Mouse (Mus musculus) stomach, postnatal 0 days (tissue): ENCODE data around the gene Paqr9. TPM values are rescaled to one million over a fixed set of nuclear protein-coding genes. Genes with fewer than 3 reads are reported as not detected.

ENCODE experiments used
- ATAC-seq: fragments of 200-750 bp; cut with Nextera tagmentation; 2 replicates; pipeline ENCODE4 v1.8.0; 2017; ENCODE audit not compliant: low FRiP score, low TSS enrichment
- DNase-seq: peaks from one replicate; pipeline ENCODE4 v3.0.0-alpha.2; 2016; ENCODE audit warnings: low spot score
- H3K27ac ChIP-seq: fragments of 300-500 bp; sonication (generic); replicated peaks from 2 replicates; pipeline ENCODE4 v1.5.1; 2014; ENCODE audit warnings: mild to moderate bottlenecking, control low read depth
- H3K27me3 ChIP-seq: fragments of 300-500 bp; sonication (generic); 2 replicates; pipeline ENCODE4 v1.6.1; 2014; ENCODE audit warnings: low read length; ENCODE audit not compliant: control insufficient read depth, insufficient read depth
- H3K36me3 ChIP-seq: fragments of 300-500 bp; sonication (generic); 2 replicates; pipeline ENCODE4 v1.6.1; 2014; ENCODE audit warnings: low read length, mixed read lengths; ENCODE audit not compliant: control insufficient read depth, insufficient read depth
- H3K4me1 ChIP-seq: fragments of 300-500 bp; sonication (generic); replicated peaks from 2 replicates; pipeline ENCODE4 v1.6.1; 2014; ENCODE audit warnings: antibody characterized with exemption; ENCODE audit not compliant: control insufficient read depth, insufficient read depth
- H3K4me2 ChIP-seq: fragments of 300-500 bp; sonication (generic); replicated peaks from 2 replicates; pipeline ENCODE4 v1.6.1; 2014; ENCODE audit warnings: low read depth, mild to moderate bottlenecking, control low read depth, moderate library complexity
- H3K4me3 ChIP-seq: fragments of 300-500 bp; sonication (generic); 2 replicates; pipeline ENCODE4 v1.5.1; 2014; ENCODE audit warnings: low read depth, low read length, control low read depth
- H3K9ac ChIP-seq: fragments of 300-500 bp; sonication (generic); 2 replicates; pipeline ENCODE4 v1.6.1; 2014; ENCODE audit warnings: mild to moderate bottlenecking, low read length, control low read depth, mixed read lengths
- H3K9me3 ChIP-seq: fragments of 300-500 bp; sonication (generic); 2 replicates; pipeline ENCODE4 v1.6.1; 2016; ENCODE audit warnings: low read length; ENCODE audit not compliant: control insufficient read depth
- CTCF ChIP-seq: IDR thresholded peaks from 2 replicates; pipeline ENCODE4 v1.5.1; 2016; ENCODE audit warnings: antibody characterized with exemption, low read depth, mild to moderate bottlenecking, moderate library complexity
- EP300 ChIP-seq: optimal IDR thresholded peaks from 2 replicates; pipeline ENCODE3; 2016; ENCODE audit warnings: antibody characterized with exemption
- WGBS: fragments of 180-500 bp; shearing (Covaris S2); extraction: QIAGEN DNeasy Blood & Tissue Kit; methylation state at CpG from one replicate; pipeline ENCODE4 v1.1.7; 2014; 5-methylcytosine and 5-hydroxymethylcytosine counted together
- polyA plus RNA-seq: library from polyadenylated mRNA; unstranded; fragments of >200 nt; fragmentation: Nextera tagmentation; extraction: Ambion mirVana; gene quantifications from 2 replicates; pipeline ENCODE4 v1.2.1, GENCODE M21; 2015

Paqr9 gene
- polyA plus RNA-seq, 1 experiment from 2014 or later: 0.11 TPM

- Histone ChIP-seq H3K27me3 (no peaks in the 10 kb centered on the region), H3K9me3 (no peaks in the 10 kb centered on the region), H3K4me3 (no peak overlapping the region), H3K9ac (no peak overlapping the region), H3K27ac (no peak overlapping the region), H3K4me2 (no peak overlapping the region), H3K36me3 (no peaks in the 10 kb centered on the region), H3K4me1 (no peaks in the 10 kb centered on the region)
- no peak; the same call in 1 of the 2 replicates for ATAC-seq
- 69% methylated on average over 5 of the region's 5 CpGs for WGBS
- no peak for DNase-seq
- TF ChIP-seq CTCF (no peak), EP300 (no peak)
These were observed 38.9 kb upstream of the Paqr9 start for GRCm38 (mm10) chr9:95520563-95520962.

- Histone ChIP-seq H3K27ac (no peak overlapping the region), H3K4me2 (no peak overlapping the region), H3K9me3 (no peaks in the 10 kb centered on the region), H3K27me3 (no peaks in the 10 kb centered on the region), H3K36me3 (no peaks in the 10 kb centered on the region), H3K4me1 (no peaks in the 10 kb centered on the region), H3K4me3 (no peak overlapping the region), H3K9ac (no peak overlapping the region)
- TF ChIP-seq CTCF (no peak), EP300 (no peak)
- ATAC-seq (no peak), DNase-seq (no peak)
- WGBS: 85% methylated on average over 8 of the region's 8 CpGs
These were observed 38.4 kb upstream of the Paqr9 start for GRCm38 (mm10) chr9:95521031-95521430.

- Histone ChIP-seq H3K9me3 (no peaks in the 10 kb centered on the region), H3K36me3 (no peaks in the 10 kb centered on the region), H3K4me2 (no peak overlapping the region), H3K4me3 (no peak overlapping the region), H3K9ac (no peak overlapping the region), H3K27me3 (no peaks in the 10 kb centered on the region), H3K27ac (no peak overlapping the region), H3K4me1 (no peaks in the 10 kb centered on the region)
- 47% methylated on average over 10 of the region's 10 CpGs for WGBS
- TF ChIP-seq CTCF: no peak
- TF ChIP-seq EP300: no peak
- peak; percentile 37 for DNase-seq
- no peak for ATAC-seq
These were observed 37.9 kb upstream of the Paqr9 start for GRCm38 (mm10) chr9:95521566-95521965.

- DNase-seq (no peak), ATAC-seq (no peak)
- no peak overlapping the region for H3K9ac ChIP-seq
- 74% methylated on average over 2 of the region's 2 CpGs for WGBS
- H3K27ac ChIP-seq: no peak overlapping the region
- TF ChIP-seq CTCF (no peak), EP300 (no peak)
- no peaks in the 10 kb centered on the region for H3K36me3 ChIP-seq
- no peaks in the 10 kb centered on the region for H3K27me3 ChIP-seq
- no peak overlapping the region for H3K4me2 ChIP-seq
- H3K4me3 ChIP-seq: no peak overlapping the region
- no peaks in the 10 kb centered on the region for H3K9me3 ChIP-seq
- no peaks in the 10 kb centered on the region for H3K4me1 ChIP-seq
These were observed 36.9 kb upstream of the Paqr9 start for GRCm38 (mm10) chr9:95522561-95522960.

- H3K4me2 ChIP-seq: no peak overlapping the region
- no peaks in the 10 kb centered on the region for H3K27me3 ChIP-seq
- TF ChIP-seq CTCF (no peak), EP300 (no peak)
- no peaks in the 10 kb centered on the region for H3K36me3 ChIP-seq
- no peaks in the 10 kb centered on the region for H3K4me1 ChIP-seq
- H3K27ac ChIP-seq: no peak overlapping the region
- WGBS: 71% methylated on average over 6 of the region's 6 CpGs
- ATAC-seq (no peak), DNase-seq (no peak)
- no peak overlapping the region for H3K9ac ChIP-seq
- no peaks in the 10 kb centered on the region for H3K9me3 ChIP-seq
- H3K4me3 ChIP-seq: no peak overlapping the region
These were observed 34.1 kb upstream of the Paqr9 start for GRCm38 (mm10) chr9:95525376-95525775.

GRCm38 (mm10) chr9:95525961-95526360, 33.5 kb upstream of the Paqr9 start:
- WGBS: 3% methylated on average over 2 of the region's 2 CpGs
- DNase-seq (peak; percentile 46), ATAC-seq (peak; percentile 68; the same call in 1 of the 2 replicates)

More at GRCm38 (mm10) chr9:95525961-95526360, 33.5 kb upstream of the Paqr9 start:
- H3K4me1 ChIP-seq: no peaks in the 10 kb centered on the region
- TF ChIP-seq CTCF: peak; percentile 73
- TF ChIP-seq EP300: no peak
- H3K9me3 ChIP-seq: no peaks in the 10 kb centered on the region
- H3K4me3 ChIP-seq: no peak overlapping the region
- no peak overlapping the region for H3K27ac ChIP-seq
- H3K9ac ChIP-seq: no peak overlapping the region
- H3K27me3 ChIP-seq: no peaks in the 10 kb centered on the region
- no peaks in the 10 kb centered on the region for H3K36me3 ChIP-seq
- H3K4me2 ChIP-seq: no peak overlapping the region
